Mouse (Mus musculus) cerebellum, adult 11-12 months (tissue): ENCODE measurements at regions not wholly inside any gene's neighbourhood (a gene's known extent, or its start where the extent isn't known, plus 50 kb on each side); places are given as distances from the start of the nearest gene placed in this dataset.

Experiments used
- DNase-seq: peaks from one replicate; pipeline ENCODE4 v3.0.0; 2022

DNA sequence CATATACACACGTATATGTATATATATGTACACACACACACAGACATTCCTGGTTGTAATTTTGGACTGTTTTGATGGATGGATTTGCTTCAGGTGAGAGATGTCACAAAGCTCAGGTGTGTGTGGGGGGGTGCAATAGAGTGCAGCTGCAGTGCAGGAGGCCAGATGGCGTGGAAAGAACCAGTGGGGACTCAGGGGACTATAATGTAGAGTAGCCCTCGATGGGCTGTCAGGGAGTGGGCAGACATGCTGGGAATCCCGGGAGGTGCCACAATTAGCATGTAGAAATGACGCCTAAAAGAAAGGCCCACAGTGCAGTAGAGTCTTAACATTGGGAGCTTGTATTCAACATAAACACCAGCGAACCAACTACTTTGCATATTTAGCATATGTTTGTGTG is 763.5 kb upstream of the Car8 start:
- DNase-seq = no peak

DNA sequence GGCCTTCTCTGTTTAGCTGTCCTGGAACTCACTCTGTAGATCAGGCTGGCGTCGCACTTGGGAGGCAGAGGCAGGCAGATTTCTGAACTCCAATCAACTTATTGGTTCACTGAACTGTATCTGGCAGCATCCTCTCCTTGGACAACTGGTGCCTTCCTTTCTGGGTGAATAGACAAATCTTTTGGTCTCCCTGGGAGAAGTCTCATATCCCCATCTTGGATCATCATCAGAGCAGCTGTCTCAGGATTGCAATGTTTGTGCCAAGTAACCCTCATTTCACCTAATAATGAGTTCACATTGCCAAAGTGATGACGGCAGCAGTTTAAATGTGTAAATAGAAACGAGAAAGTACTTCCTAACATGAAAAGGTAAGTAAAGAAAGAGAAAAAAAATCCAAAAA is 759.8 kb upstream of the Car8 start:
- no peak for DNase-seq

DNA sequence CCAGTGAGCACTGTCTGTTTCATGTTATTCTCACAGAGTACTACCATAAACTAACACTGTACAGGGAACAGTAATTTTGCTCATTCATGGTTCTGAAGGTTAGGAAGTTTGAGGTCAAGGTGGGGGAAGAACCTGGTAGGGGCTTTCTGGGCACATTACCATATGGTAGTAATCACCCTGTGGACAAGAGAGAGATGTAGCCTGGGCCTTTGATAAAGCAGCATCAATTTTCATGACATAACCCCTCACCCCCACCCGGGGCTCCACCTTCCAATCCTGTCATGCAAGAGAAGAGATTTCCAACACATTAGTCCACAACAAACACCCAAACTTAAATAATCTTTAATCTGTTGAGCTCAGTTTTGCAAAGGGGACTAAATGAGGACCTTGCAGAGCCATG is 753.3 kb upstream of the Car8 start:
- DNase-seq = no peak

DNA sequence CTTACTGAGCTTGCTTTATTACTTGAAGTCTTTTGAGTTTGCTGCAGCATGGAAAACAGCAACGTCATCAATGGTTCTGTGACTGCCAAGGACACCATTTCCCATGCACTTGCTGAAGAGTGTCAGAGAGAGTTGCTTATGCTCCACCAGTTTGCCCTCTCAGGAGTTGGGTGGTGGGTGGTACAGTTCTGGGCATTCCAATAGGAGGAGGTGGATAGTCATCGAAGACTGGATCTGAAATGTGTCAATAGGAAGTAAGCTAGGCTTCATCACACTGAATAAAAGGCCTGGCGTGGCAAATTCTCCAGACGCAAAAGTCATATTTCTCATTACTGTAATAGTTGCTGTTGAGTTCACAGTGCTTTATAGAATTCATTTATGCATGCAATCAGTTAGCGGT is 751.7 kb upstream of the Car8 start:
- no peak for DNase-seq

DNA sequence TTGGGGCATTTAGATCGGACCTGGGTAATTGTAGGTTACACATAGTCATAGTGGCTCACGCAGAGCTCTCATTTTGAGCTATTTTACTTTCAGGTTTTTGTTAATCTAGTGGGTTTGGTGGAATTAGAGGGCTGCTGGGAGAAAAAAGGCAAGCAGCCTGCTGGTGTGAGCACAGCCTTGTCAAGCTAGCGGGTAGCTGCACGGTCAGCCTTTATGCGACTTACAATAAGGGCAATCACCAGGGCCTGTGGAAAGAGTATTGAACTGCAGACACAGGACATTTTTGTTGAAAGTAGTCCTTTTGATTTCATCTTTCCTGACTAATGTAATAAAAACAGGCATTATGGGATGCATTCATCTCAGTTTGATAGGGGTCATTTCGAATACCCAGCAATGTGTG is 750.8 kb upstream of the Car8 start:
- DNase-seq = no peak

DNA sequence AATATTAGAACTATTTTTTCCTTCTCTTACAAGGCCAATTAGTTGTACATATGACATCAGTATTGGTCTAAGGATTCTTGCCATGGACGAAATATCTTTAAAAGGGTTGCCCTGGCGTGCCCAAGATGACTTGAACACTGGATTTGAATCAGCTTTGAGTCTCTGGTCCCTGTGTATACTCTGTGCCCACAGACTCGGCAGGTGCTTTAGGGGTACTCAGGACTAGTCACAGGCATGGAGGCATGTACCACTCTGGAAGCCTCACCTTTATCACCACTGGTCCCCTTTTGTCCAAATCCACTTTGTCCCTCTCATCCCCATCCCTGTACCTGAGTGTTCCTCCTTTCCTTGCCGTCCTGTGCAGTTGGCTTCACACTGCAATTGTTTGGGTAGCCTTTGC is 750.3 kb upstream of the Car8 start:
- DNase-seq = no peak

DNA sequence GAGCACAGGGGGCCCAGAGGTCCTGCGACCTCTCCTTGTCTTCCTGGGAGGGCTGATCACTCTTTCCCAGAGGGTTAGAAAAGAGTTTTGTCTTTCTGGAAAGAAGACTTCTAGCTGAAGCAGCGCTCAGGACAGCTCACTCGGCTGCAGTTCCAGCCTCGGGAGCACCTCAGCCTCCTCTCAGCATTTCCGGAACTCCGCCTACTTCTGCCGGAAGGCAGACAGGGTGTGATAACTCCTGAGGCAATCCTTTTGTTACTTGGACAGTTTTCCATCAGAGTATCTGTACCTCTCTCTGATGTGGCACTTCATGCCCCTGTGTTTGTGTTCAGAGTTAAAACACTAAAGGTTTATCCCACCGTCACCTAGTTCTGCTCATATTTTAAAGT is 749.5 kb upstream of the Car8 start:
- DNase-seq = no peak

DNA sequence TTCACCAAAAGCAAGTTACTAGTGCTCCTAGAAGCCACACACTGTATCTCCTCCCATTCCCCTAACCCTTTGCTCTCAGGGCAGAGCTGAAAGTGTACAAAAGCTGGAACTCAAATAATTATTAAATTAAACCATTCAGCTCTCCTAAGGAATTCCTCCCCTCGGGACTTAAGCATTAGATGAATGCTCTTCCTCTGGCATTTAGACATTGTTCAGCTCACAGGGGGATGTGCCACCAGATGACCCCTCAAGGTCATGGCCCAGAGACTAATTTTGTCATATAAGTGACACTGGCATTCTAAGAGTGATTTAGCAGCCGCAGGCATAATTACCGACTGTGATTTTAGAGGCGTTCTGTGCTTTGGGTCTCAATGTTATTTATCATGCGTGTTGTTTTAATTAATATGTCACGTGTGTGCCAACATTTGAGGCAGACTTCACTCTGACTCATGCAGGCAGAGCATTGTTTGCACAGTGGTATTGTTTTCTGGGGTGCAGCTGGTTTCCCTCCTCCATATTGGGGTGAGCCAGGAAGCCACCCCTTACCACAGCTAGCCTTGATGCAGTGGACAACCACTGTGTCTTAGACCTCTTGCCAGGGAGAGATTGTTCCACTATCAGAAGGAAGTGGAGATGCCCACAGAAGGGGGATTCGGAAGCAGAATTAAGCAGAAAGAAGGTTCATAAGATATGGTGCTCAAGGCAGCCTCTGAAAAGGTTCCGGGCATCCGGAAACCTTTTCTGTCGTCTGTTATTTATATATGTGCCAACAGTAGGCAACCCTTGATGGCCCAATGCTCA is 748.9 kb upstream of the Car8 start:
- no peak for DNase-seq

DNA sequence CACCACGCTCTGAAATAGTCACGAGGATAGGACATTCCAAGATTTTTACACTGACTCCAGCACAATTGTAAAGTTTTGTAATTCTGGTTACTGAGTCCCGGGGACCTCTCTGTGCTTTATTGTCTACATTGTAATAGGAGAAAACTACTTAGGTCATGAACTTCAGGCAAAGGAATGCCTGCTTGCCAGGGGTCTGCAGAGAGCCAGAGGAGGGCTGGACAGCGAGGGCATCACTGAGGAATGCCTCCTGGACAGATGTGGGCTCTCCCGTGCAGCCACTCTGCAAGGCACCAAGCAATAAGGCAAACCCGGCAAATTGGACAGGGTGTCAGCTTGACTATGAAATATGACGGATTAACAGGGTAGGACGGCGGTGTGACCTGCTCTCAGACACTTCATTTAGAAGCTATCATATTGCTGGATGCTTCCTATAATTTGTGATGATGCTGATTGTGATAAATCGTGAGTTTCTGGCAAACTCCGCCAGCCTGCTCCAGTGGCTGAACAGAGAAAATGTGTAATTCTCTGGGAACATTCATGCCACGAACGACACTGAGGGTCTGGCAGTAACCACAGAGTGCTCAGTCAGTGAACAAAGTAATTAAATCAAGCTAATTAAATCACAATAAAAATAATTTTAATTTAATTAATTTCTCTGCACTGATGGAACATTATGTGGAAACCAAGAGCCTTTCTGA is 747.7 kb upstream of the Car8 start:
- DNase-seq = no peak

DNA sequence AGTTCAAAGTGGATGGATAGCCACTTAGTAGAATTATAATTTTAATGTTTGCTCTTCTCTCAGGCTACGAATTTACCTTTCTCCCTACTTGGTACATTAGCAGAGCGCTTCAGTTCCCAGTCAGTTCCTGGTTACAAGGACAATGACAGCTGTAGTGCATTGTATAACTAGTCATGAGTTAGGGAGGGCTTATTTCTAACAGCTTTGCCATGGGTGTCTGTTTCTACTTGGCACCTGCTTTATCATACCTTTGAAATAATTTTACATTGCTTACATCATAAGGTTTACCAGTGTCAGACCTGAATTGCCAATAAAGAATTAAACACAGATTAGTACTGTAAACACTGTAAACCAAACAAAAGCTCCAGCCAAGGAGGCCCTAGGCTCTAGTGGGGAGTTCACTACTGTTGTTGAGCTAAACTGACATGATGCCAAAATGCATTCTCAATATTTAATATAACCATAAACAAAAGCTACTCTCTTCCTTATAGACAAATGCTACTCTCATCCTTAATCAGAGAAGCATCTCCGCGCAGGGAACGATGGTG is 745.3 kb upstream of the Car8 start:
- DNase-seq = no peak

DNA sequence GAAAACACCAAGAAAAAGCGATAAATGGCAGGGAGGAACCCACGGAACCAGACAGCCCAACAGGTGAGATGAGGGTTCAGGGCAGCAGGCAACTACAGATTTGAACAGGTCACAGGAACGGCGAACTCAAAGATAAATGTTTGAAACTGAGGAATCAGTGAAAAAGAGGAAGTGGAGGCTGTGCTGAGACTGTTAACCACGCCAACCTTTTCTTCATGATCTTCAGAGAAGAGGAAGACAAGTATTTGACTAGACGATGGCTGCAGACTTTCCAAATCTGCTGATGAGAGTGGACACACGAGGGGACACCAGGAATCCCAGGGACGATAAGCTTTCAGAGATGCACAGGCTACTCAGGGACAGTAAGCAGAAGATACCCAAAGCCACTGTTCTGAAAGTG is 740.1 kb upstream of the Car8 start:
- no peak for DNase-seq

DNA sequence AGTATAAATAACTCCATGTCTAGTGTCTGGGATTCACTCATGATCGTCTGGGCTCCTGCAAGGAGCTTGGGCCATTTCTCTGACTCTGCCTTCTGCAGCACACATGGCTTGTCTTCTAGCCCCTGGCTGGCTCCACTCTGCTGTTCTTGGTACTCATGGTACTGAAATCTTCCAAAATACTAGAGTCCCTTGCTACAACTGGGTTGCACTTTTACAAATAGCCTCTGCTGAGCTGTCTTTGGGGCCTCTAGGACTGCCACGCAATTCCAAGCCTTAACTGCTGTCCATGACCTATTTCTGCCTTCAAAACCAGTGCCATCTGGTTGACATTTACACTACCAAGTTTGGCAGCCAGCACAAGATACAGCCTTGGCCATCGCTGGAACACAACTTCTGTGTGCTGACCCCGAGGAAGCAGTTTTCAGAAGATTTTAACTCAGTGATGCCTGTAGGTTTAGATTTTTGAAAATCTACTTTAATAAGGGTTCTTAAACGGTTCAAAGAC is 731.2 kb upstream of the Car8 start:
- no peak for DNase-seq

DNA sequence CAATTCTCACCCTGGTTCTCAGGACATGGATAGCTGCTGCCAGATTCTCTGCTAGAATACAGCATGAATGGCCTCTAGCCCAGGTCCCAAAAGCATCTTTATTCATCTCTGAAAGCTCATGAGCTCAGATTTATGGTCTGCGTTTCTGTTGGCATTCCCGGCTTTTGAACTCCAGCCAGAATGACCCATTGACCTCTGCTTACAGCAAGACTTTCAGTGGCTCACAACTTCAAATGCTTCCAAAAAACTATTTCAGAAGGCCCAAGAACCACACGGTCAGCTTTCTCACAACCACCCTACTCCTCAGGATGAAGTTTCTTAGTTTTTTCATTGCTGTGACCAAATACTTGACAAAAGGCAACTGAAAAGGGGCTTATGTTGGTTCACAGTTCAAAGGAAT is 729.9 kb upstream of the Car8 start:
- DNase-seq = no peak

DNA sequence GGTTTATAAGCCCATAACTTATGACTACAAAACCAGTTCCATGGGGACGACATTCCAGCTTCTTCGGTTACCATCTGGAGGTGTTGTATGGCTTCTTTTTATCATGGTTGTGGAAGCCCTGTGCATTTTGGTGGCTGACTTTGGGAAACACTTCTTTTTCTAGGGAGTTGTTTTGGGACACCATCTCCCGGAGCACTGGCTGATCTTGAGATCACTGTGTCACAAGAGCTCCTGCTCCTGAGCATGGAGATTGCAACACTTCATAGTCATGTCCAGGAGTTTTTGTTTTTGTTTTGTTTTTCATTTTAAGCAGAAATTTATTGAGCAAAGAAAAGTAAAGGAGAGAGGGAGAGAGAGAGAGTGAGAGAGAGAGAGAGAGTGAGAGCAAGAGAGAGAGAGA is 729.1 kb upstream of the Car8 start:
- no peak for DNase-seq

DNA sequence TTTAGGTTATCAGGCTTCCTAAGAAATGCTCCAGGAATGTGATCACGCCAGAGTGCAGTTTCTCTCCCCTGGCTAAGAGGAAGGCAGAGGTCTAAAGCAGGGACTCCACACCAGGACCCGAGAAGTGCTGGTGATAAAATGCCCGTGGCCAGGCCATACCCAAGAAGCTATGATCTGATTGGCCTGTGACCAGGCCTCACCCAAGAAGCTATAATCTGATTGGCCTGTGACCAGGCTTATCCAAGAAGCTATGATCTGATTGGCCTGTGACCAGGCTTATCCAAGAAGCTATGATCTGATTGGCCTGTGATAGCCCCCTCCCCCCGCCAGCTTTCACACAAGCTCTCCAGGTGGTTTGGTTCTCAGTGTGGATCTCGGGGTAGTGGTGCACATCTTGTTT is 726.7 kb upstream of the Car8 start:
- DNase-seq = no peak

DNA sequence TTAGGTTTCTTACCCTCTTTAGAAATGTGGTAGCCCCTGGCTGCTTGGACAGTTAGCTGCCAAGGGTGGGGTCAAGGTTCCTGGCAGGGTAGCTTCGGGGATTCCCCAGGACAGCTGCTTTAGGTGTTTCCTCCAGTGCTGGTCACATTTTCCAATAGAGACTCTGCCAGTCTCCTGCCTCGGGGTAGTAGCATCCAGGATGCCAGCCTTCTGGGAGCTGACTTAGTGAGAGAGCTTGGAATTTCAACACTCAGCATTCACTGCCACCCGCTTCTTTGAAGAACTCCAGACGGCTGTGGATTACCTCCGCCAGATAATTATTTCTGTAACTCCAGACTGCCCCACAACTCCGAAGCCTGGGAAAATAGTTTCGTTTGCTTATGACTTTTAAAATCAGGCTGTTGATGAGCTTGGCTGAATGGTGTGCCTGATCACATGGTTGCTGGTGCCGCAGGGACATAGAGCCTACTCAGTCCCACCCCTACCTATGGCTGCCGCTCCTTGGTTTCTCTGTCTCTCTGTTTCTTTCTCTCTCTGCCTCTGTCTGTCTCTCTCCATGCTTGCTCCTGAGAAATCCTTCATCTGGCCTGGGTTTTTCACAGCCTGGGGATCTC is 724.2 kb upstream of the Car8 start:
- DNase-seq = no peak

DNA sequence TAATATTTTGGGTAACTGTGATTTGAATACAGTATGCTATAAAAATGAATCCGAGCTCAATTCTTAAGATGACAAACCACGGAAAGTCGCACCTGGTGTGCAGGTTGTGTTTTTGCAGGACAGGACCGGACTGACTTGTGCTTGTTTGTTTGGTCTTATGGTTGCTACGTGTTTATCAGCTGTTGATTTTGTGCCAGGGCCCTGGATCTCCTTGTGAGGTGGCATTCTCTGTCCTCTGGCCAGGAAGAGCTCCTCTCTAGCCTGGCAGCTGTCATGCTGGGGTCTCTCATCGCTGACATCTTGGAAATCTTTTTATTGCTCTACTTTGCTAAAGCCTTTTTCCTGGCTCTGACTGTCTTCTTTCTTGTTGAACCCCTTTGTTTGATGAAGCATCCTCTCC is 723.0 kb upstream of the Car8 start:
- DNase-seq = no peak

DNA sequence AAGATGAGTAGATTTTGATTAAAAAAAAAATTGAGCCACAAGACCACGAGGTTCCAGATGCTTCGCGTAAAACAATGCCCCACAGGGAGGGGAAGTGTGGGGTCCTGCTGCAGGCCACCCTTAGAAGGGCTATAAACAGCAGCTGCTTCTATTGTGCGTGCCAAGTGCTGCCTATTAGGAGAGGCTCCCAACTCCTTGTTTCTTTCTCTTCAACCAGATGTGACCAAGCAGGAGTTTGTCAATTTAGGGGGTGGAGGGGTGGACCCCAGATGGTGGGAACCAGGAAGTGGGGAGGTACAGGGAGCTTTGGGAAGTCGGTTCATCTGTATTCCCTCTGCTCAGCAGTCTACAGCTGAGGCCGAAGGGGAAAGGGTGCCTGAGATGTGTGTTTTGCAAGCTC is 718.9 kb upstream of the Car8 start:
- DNase-seq = no peak

DNA sequence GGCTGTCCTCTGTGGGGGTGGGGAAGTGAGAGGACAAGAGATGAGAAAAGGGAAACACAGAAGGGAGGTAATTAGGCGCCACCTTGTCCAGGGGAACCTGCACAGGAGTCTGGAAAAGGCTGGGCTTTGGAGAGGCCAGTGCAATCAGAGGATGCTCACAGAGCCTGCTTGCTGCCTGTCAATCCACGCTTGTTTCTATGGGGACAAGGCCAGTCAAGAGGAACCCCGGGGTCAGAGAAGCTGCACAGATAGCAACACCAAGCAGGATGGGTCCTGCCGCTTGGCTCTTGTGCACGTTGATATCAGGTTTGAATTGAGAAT is 718.1 kb upstream of the Car8 start:
- no peak for DNase-seq

DNA sequence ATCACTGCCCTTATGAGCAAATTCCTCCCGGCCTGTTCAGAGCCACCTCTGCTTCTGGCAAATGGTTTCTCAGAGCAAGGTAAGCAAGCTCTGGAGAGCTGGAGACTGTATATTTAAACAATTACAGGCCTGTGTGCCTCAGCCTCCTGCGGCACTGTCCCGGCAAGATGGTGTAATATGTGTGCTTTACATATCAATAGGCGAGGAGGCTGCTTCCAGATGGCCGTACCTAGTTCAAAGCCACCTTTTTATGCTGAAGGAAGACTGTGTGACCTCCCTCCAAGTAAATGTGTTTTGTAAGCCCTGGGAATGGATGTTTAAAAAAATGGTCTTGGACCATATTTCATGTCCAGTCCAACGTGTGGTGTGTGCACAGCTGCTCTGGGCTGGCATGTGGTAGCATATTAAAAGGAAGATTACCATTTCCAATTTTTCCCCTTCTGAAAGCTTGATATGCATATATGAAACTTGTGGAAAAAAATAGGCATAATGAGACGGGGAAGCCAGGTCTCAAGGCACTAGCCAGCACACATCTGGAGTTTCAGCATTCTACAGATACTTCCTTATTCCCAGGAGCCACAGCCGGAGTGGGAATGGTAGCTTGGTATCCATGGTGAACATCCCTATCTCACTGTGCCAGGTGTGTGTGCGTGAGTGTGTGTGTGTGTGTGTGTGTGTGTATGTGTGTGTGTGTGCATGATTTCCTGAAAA is 717.6 kb upstream of the Car8 start:
- DNase-seq = no peak

DNA sequence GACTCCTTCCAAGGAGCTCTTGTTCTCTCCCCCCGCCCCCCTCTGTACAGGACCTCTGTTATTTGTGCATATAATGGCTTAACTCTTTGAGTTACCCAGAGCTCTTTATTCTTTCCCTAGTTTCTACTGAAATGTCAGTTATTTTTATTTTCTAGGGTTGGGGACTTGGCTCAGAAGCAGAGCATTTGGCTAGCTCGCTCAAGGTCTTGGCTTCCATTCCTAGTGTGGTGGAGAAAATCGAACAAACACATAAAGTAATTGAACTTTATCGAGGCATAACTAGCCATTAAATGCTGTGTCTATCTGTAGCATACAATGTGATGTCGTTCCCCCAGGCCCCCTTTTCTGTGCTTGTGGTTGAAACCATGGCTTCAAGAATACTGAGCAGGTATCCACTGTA is 716.5 kb upstream of the Car8 start:
- no peak for DNase-seq

DNA sequence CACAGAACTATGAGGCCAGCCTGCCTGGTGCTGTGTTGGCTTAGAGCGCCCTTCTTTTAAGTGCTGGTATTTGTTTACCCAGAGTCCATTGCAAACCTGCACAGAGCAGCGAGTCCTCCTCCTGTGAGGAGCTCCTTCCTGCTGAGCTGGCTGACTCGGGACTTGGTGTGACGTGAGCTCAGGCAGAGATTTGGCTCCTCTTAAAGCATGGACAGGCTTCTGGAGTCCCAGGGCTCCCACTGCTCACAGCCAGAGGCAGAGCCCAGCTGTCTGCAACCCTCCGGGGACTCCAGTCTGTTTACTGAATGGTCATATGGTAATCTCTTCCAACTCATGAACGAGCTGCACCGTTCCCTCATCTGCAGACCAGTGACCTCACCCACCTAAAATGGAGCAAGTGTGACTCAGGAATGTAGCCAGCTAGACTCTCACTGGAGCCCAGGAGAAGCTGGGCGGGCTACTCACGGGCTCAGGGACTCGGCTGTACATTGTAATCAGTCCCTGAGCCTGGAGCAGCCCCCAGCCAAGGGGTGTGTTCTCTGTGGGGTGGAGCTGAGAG is 715.6 kb upstream of the Car8 start:
- peak; percentile 63 for DNase-seq

DNA sequence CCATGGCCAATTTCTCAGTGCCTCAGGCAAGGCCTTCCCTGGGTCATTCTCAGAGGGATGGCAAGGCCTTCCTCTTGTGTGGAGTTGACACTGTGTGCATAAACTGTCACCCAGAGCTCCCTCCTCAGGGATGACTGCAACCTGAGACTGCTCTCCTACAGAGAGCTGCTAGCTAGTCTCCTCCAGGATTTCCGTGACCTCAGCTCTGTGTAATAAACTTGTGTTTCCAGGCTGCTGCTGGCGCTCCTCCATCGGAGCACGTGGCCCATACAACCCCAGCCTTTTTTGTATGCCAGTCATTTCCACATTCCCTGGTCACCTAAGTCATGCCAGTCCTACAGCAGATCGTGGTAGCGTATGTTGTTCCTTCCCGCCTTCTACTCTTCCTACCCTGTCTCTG is 714.3 kb upstream of the Car8 start:
- DNase-seq = no peak
